ENCODE assay signal across 8 mouse cellular contexts in the genomic region with DNA sequence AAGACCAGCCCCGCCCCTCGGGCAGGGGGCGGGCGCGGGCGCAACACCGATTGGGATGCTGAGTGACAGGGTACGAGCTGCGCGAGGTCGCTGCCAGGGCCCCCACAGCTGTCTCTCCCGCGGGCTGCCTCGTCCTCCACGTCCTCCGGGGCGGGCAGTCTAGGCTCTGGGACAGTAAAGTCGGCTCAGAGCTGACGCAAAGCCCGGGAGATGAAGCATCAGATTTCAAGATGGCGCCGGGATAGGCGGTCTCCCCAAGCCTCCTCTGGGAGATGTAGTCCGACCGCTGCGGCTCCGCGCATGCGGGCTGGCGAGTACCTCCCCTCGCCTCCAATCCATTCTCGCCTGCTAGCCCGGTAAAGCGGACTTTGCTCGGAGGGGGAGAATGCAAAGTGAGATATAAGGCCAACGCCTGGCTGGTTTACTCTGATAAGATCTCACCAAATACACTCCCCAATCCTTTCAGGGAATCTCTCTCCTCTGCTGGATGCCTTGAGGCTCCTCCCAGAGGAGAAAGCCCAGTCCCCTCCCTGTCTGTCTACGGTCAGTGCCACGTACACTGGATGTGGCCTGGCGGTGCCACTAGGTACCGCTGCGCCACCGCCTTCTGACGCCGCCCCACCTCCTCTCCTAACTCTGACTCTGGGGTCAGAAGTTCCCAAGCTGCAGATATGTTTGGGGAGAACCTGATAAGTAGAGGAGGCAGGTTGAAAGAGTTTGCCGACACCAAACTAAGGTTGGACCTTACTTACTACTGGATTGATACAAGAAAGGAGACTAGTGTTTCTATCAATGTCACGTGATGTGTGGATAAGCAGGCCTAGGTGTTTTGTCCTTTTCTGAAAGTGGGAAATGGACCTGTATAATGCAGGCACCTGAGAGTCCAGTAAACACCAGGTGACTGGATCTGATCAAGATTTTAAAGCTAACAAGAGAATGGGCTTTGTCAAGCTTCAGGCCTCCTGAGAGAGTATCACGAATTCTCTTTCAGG.
A peak's percentile ranks its signal among the peaks of the same experiment; 100 is the strongest.
DNase-seq lines count a peak whose midpoint lies in the region; ATAC-seq and TF ChIP-seq lines count a peak whose summit lies in the region.

No protein-coding gene starts in this region.

- DNase-seq in MEL-GATA-1-ER (ENCODE audit: extremely low read depth, low read depth), result peak; percentile 100
- peak; percentile 94 for DNase-seq in cerebellum, adult 9-10 months
- DNase-seq in hindbrain, embryonic 10.5 days (ENCODE audit: low spot score), result peak; percentile 95
- peak; percentile 95 for DNase-seq in layer of hippocampus, adult 9-11 months
- DNase-seq in lung, postnatal 0 days (ENCODE audit: low spot score), result peak; percentile 97
- DNase-seq in ovary, postnatal 14 days (ENCODE audit: low spot score), result peak; percentile 82
- peak; percentile 93 for DNase-seq in thymus, postnatal 14 days

- no peak for TF ChIP-seq EP300 in lung, postnatal 0 days (IDR thresholded peaks at IDR 0.05)

- H3K27ac ChIP-seq in hindbrain, embryonic 10.5 days, result peak overlapping the region; percentile 89
- H3K27ac ChIP-seq in lung, postnatal 0 days (ENCODE audit: low read length), result peak overlapping the region; percentile 77

- H3K9ac ChIP-seq in lung, postnatal 0 days (replicated peaks; ENCODE audit: low read depth), result peak overlapping the region; percentile 51

- TF ChIP-seq CTCF in lung, postnatal 0 days (IDR thresholded peaks at IDR 0.05), result peak; percentile 80

- H3K27me3 ChIP-seq in hindbrain, embryonic 10.5 days (ENCODE audit: insufficient read depth, poor library complexity, severe bottlenecking), result no peaks in the 10 kb centered on the region
- H3K27me3 ChIP-seq in lung, postnatal 0 days (replicated peaks; ENCODE audit: insufficient read depth, low read length), result no peaks in the 10 kb centered on the region

- peak overlapping the region; percentile 76 for H3K4me2 ChIP-seq in lung, postnatal 0 days (replicated peaks; ENCODE audit: low read depth, low read length)

- 4% methylated on average over 47 of the region's 47 CpGs for WGBS in hindbrain, embryonic 10.5 days
- 4% methylated on average over 40 of the region's 47 CpGs for WGBS in lung, postnatal 0 days

- ATAC-seq in frontal cortex, adult (ENCODE audit: low TSS enrichment), result peak; percentile 93
- peak; percentile 98 for ATAC-seq in lung, postnatal 0 days

- H3K36me3 ChIP-seq in hindbrain, embryonic 10.5 days, result no peaks in the 10 kb centered on the region
- H3K36me3 ChIP-seq in lung, postnatal 0 days (ENCODE audit: insufficient read depth, low read length), result no peaks in the 10 kb centered on the region

- H3K4me1 ChIP-seq in hindbrain, embryonic 10.5 days (replicated peaks), result peaks cover 37% of the 10 kb centered on the region
- H3K4me1 ChIP-seq in lung, postnatal 0 days (ENCODE audit: insufficient read depth, low read depth, low read length), result peaks cover 5% of the 10 kb centered on the region; the same call in 1 of the 2 replicates

- H3K4me3 ChIP-seq in hindbrain, embryonic 10.5 days, result peak overlapping the region; percentile 65
- H3K4me3 ChIP-seq in lung, postnatal 0 days (ENCODE audit: low read depth, low read length), result peak overlapping the region; percentile 94

- H3K9me3 ChIP-seq in hindbrain, embryonic 10.5 days, result no peaks in the 10 kb centered on the region
- H3K9me3 ChIP-seq in lung, postnatal 0 days (ENCODE audit: low read length), result no peaks in the 10 kb centered on the region

Comparison
In these comparisons a context has a peak if more than half of its experiments do, and no peak if none do; other contexts are left out.
1. Peak in every context shown above with its lines: DNase-seq, ATAC-seq, H3K4me3 ChIP-seq and H3K27ac ChIP-seq.